Mouse (Mus musculus): ENCODE data around the gene Slc26a11. TPM values are rescaled to one million over a fixed set of nuclear protein-coding genes. Genes with fewer than 3 reads are reported as not detected.

Slc26a11 gene
- total RNA-seq, 1 experiment, result 4.4 TPM

DNA sequence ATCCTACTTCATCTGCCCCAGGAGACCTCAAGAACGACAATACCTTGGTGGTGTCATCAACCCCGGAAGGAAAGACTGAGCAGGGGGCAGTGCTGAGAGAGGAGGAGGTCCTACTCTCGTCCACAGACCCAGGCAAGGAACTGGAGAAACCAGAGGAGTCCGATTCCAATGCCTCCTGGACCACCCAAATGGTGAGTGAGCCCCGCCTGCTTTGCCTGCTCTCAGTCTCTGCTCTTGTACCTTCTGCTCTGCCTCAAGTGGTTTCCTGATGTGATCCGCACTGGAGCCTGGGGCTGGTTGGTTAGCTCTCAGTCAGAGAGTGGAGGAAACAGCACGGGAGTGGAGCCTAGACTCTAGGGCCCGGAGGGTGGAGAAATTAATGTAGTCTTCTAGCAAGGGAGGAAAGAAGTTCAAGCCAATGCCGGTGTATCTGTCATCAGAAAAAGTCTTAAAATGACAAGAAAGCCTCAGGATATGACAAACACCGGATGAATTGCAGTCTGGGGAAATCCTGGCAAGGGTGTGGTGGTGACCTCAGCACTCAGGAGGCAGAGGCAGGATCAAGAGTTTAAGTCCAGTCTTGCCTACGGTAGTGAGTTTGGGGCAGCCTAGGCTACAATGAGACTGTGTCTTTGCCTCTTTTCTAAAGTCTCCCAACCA lies 47.3 kb downstream of the Slc26a11 start:
- TF ChIP-seq HCFC1 (IDR thresholded peaks at IDR 0.05; ENCODE audit: borderline replicate concordance, insufficient read depth, low read length) (no peak), CHD2 (IDR thresholded peaks at IDR 0.05; ENCODE audit: low read depth, low read length) (no peak), MAFK (IDR thresholded peaks at IDR 0.05; ENCODE audit: insufficient read depth, low read depth, low read length) (no peak), ZNF384 (IDR thresholded peaks at IDR 0.05; ENCODE audit: low read depth, low read length) (no peak), ZC3H11A (IDR thresholded peaks at IDR 0.05; ENCODE audit: borderline replicate concordance, low read depth, low read length) (no peak)
- Histone ChIP-seq H3K27ac (ENCODE audit: insufficient read depth, low read depth, low read length, poor library complexity, severe bottlenecking) (0 out of 2 replicates have a peak overlapping the region, but pooled peaks have one; percentile 24), H3K36me3 (ENCODE audit: control insufficient read depth, insufficient read depth, low read length, poor library complexity, severe bottlenecking) (no peaks in the 10 kb centered on the region), H3K4me3 (ENCODE audit: insufficient read depth in 1 of 2, low read depth in 1 of 2, low read length in 2 of 2, poor library complexity in 1 of 2, severe bottlenecking in 1 of 2) (no peak overlapping the region), H3K9ac (ENCODE audit: insufficient read depth, low read depth, low read length, poor library complexity, severe bottlenecking) (no peak overlapping the region), H3K4me1 (ENCODE audit: control insufficient read depth in 2 of 2, insufficient read depth in 2 of 2, low read length in 2 of 2, poor library complexity in 1 of 2) (peaks cover 2 to 5% of the 10 kb centered on the region in 2 experiments; a peak in 2 of 4 replicates), H3K9me3 (ENCODE audit: control insufficient read depth, insufficient read depth, low read depth, low read length) (no peaks in the 10 kb centered on the region)
- no peak for DNase-seq (ENCODE audit: low read depth, low spot score)
- in situ Hi-C loops (cut with MboI; ENCODE audit: low sequenced_read_pairs in 2 of 2, unreplicated experiment in 2 of 2), result no loop called here

DNA sequence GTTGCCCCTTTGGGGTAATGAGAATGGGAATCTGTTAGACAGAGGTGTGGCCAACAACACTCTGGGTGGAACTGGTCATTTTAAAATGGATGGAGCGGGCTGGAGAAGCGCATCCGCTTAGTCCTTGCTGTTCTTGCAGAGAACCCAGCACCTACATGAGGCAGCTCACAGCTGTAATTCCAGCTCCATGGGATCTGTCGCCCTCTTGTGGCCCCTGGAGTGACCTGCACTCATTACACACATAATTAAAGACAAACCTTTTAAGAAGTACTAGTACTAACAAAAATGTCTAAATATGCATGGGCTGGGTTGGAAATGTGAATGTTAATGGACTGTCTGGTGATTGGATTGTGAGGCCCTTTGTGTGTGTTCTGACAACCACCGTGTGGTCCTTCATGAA lies 49.3 kb downstream of the Slc26a11 start:
- Histone ChIP-seq H3K9ac (ENCODE audit: insufficient read depth, low read depth, low read length, poor library complexity, severe bottlenecking) (no peak overlapping the region), H3K4me1 (ENCODE audit: control insufficient read depth in 2 of 2, insufficient read depth in 2 of 2, low read length in 2 of 2, poor library complexity in 1 of 2) (peaks cover 2 to 5% of the 10 kb centered on the region in 2 experiments; a peak in 2 of 4 replicates), H3K9me3 (ENCODE audit: control insufficient read depth, insufficient read depth, low read depth, low read length) (no peaks in the 10 kb centered on the region), H3K36me3 (ENCODE audit: control insufficient read depth, insufficient read depth, low read length, poor library complexity, severe bottlenecking) (peaks cover 2% of the 10 kb centered on the region; the same call in 1 of the 2 replicates), H3K4me3 (ENCODE audit: insufficient read depth in 1 of 2, low read depth in 1 of 2, low read length in 2 of 2, poor library complexity in 1 of 2, severe bottlenecking in 1 of 2) (no peak overlapping the region), H3K27ac (ENCODE audit: insufficient read depth, low read depth, low read length, poor library complexity, severe bottlenecking) (no peak overlapping the region)
- in situ Hi-C loops (cut with MboI; ENCODE audit: low sequenced_read_pairs in 2 of 2, unreplicated experiment in 2 of 2), result no loop called here
- DNase-seq (ENCODE audit: low read depth, low spot score), result no peak
- TF ChIP-seq HCFC1 (IDR thresholded peaks at IDR 0.05; ENCODE audit: borderline replicate concordance, insufficient read depth, low read length) (no peak), CHD2 (IDR thresholded peaks at IDR 0.05; ENCODE audit: low read depth, low read length) (no peak), ZC3H11A (IDR thresholded peaks at IDR 0.05; ENCODE audit: borderline replicate concordance, low read depth, low read length) (peak; percentile 96)

DNA sequence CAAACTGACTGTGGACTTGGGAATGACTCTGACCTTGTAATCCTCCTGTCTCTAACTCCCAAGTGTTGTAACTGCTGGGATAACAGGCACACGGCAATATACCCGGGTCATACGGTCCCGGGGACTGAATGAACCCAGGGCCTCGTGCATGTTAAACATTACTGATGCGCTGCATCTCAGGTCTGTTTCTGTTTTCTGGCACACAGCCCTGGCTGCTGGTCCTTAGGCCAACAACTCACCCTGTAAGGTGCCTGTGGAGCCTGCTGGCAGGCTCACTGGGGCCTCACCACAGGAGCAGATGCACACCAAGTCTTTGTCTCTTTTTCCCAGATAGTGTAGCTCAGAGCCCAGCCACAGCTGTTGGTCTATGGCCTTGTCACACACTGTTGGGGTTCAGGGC lies 52.0 kb downstream of the Slc26a11 start:
- Histone ChIP-seq H3K27ac (ENCODE audit: insufficient read depth, low read depth, low read length, poor library complexity, severe bottlenecking) (no peak overlapping the region), H3K36me3 (ENCODE audit: control insufficient read depth, insufficient read depth, low read length, poor library complexity, severe bottlenecking) (peaks cover 8% of the 10 kb centered on the region; the same call in 1 of the 2 replicates), H3K4me1 (ENCODE audit: control insufficient read depth in 2 of 2, insufficient read depth in 2 of 2, low read length in 2 of 2, poor library complexity in 1 of 2) (peaks cover 0 to 5% of the 10 kb centered on the region in 2 experiments; a peak in 1 of 4 replicates), H3K4me3 (ENCODE audit: insufficient read depth in 1 of 2, low read depth in 1 of 2, low read length in 2 of 2, poor library complexity in 1 of 2, severe bottlenecking in 1 of 2) (no peak overlapping the region), H3K9me3 (ENCODE audit: control insufficient read depth, insufficient read depth, low read depth, low read length) (no peaks in the 10 kb centered on the region), H3K9ac (ENCODE audit: insufficient read depth, low read depth, low read length, poor library complexity, severe bottlenecking) (no peak overlapping the region)
- TF ChIP-seq ZNF384 (IDR thresholded peaks at IDR 0.05; ENCODE audit: low read depth, low read length) (no peak), CHD2 (IDR thresholded peaks at IDR 0.05; ENCODE audit: low read depth, low read length) (no peak), MAFK (IDR thresholded peaks at IDR 0.05; ENCODE audit: insufficient read depth, low read depth, low read length) (no peak), ZC3H11A (IDR thresholded peaks at IDR 0.05; ENCODE audit: borderline replicate concordance, low read depth, low read length) (no peak), HCFC1 (IDR thresholded peaks at IDR 0.05; ENCODE audit: borderline replicate concordance, insufficient read depth, low read length) (no peak)
- no peak for DNase-seq (ENCODE audit: low read depth, low spot score)
- in situ Hi-C loops (cut with MboI; ENCODE audit: low sequenced_read_pairs in 2 of 2, unreplicated experiment in 2 of 2), result no loop called here

DNA sequence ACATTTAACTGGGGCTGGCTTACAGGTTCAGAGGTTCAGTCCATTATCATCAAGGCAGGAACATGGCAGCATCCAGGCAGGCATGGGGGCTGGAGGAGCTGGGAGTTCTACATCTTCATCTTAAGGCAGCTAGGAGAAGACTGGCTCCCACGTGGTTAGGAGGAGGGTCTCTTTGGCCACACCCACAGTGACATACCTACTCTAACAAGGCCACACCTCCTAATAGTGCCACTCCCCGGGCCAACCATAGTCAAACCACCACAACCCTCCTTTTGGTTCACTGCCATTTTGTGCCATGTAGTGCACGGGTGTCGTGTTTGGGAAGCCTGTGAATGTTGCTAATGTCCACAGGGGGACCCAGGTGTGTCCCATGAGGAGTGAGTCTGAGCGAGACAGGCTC lies 52.6 kb downstream of the Slc26a11 start:
- Histone ChIP-seq H3K4me3 (ENCODE audit: insufficient read depth in 1 of 2, low read depth in 1 of 2, low read length in 2 of 2, poor library complexity in 1 of 2, severe bottlenecking in 1 of 2) (no peak overlapping the region), H3K9ac (ENCODE audit: insufficient read depth, low read depth, low read length, poor library complexity, severe bottlenecking) (no peak overlapping the region), H3K4me1 (ENCODE audit: control insufficient read depth in 2 of 2, insufficient read depth in 2 of 2, low read length in 2 of 2, poor library complexity in 1 of 2) (peaks cover 0 to 4% of the 10 kb centered on the region in 2 experiments; a peak in 1 of 4 replicates), H3K36me3 (ENCODE audit: control insufficient read depth, insufficient read depth, low read length, poor library complexity, severe bottlenecking) (peaks cover 8% of the 10 kb centered on the region; the same call in 1 of the 2 replicates), H3K9me3 (ENCODE audit: control insufficient read depth, insufficient read depth, low read depth, low read length) (no peaks in the 10 kb centered on the region), H3K27ac (ENCODE audit: insufficient read depth, low read depth, low read length, poor library complexity, severe bottlenecking) (no peak overlapping the region)
- no peak for TF ChIP-seq ZC3H11A (IDR thresholded peaks at IDR 0.05; ENCODE audit: borderline replicate concordance, low read depth, low read length)
- TF ChIP-seq HCFC1 (IDR thresholded peaks at IDR 0.05; ENCODE audit: borderline replicate concordance, insufficient read depth, low read length), result no peak
- no peak for TF ChIP-seq MAFK (IDR thresholded peaks at IDR 0.05; ENCODE audit: insufficient read depth, low read depth, low read length)
- TF ChIP-seq ZNF384 (IDR thresholded peaks at IDR 0.05; ENCODE audit: low read depth, low read length), result no peak
- no peak for TF ChIP-seq CHD2 (IDR thresholded peaks at IDR 0.05; ENCODE audit: low read depth, low read length)
- no peak for DNase-seq (ENCODE audit: low read depth, low spot score)
- in situ Hi-C loops (cut with MboI; ENCODE audit: low sequenced_read_pairs in 2 of 2, unreplicated experiment in 2 of 2), result no loop called here

All from ES-E14 (cell line).